Mouse (Mus musculus): ENCODE results near the gene Hlf.

Gene Hlf

DNA sequence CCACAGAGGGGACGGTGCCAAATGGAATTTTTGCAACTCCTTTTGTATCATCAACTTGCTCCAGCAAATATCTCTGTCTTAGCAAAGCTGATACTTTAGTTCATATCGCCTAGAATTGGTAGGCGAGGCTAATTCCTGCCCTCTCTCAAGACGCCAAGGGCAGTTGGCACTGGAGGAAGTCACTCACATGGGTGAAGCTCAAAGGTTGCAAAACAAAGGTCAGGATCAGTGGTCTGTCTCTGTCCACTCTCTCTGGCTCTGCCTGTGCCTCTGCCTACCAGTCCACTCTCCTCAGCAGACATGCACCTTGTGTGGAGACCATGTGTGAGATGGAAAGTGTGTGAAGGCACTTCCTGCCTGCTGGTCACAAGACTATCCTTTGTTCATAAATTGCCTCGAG lies 48.4 kb downstream of the Hlf start:
- DNase-seq (ENCODE audit: low read depth, low spot score) = no peak

GRCm38 (mm10) chr11:90340836-90341235 lies 49.9 kb downstream of the Hlf start:
- no peak for DNase-seq (ENCODE audit: low read depth, low spot score)

GRCm38 (mm10) chr11:90334816-90335215 lies 55.9 kb downstream of the Hlf start:
- no peak for DNase-seq (ENCODE audit: low read depth, low spot score)

GRCm38 (mm10) chr11:90332737-90333136 lies 58.0 kb downstream of the Hlf start:
- no peak for DNase-seq (ENCODE audit: low read depth, low spot score)

DNA sequence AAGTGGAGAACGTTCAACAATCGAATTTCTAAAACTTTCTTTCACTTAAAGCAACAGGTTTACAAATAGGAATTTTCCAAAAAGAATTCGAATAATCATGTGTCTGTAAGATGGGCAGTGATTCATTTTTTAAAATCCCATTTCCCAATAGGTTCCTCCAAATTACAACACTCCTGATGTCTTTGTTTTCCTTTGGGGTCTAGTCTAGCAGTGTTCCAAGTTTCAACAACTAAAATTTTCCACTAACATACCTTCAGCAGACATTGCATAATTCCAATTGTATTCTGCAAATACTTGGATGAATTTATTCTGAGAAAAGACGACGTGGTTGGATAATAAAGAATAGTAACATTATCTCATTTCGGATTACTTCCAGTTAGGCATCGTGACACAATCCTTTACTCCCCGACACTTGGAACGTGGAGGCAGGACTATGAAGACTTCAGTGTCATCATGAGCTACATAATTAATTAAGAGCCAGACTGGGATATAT lies 60.4 kb downstream of the Hlf start:
- DNase-seq (ENCODE audit: low read depth, low spot score) = no peak

DNA sequence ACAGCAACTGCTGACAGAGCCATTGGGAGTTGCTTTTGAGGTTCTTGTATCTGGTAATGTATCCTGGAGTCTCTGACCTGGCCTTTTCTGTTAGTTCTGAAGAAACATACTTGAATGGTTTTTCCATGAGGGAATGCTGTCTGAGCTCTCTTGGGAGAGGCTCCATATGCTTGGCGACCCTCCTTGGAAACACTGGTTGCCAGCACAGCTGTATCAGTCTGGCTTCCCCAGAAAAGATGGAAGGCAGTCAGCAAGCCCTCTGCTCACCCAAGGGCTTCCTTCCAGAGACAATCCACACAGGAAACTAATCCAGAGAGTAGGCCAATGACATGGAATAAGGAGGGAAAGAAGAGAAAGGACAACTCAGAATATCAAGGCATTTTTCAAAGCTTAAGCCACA lies 63.9 kb downstream of the Hlf start:
- no peak for DNase-seq (ENCODE audit: low read depth, low spot score)

GRCm38 (mm10) chr11:90326146-90326545 lies 64.5 kb downstream of the Hlf start:
- DNase-seq (ENCODE audit: low read depth, low spot score) = no peak

- no peak for DNase-seq (ENCODE audit: low read depth, low spot score)
Observed at GRCm38 (mm10) chr11:90324597-90324996, 66.1 kb downstream of the Hlf start.

DNA sequence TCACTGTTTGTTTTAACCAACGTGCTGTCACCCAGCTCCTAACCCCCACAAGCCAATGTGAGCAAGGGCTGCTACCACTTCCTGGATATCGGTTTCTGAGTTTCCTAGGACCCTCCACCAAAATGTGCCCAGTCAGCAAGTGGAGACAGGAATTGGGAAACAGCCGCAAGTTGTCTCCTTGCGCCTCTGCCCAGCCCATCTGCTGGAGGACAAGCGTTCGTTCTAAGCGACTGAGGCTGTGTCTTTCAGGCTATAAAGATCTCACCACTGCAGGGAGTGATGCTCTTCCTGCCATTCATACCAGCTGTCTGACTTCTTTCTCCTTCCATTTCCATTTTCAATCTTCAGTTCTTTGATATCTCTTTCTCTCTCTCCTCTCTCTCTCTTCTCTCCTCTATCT lies 69.8 kb downstream of the Hlf start:
- DNase-seq (ENCODE audit: low read depth, low spot score) = no peak

DNA sequence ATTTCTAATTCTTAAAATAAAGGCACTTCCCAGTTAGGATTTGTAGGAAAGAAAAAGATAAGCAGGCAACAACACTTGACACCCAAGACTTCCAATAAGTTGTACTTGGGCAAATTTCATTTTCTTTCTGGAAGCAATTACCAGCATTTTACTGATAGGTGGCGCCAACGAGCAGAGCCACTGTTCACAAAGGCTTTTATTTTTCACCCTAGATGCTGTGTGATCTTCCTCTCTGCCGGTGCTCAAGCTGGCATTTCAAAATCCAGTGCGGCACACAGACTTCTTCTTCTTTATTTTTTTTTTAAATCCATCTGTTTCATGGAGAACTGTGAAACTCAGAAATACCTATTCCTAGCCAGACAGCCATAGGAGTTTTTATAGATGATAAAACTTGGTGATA lies 73.2 kb downstream of the Hlf start:
- DNase-seq (ENCODE audit: low read depth, low spot score) = peak; percentile 64

- DNase-seq (ENCODE audit: low read depth, low spot score) = no peak
Observed at GRCm38 (mm10) chr11:90314606-90315005, 76.1 kb downstream of the Hlf start.

GRCm38 (mm10) chr11:90306993-90307392 lies 83.7 kb downstream of the Hlf start:
- peak; percentile 58 for DNase-seq (ENCODE audit: low read depth, low spot score)

DNA sequence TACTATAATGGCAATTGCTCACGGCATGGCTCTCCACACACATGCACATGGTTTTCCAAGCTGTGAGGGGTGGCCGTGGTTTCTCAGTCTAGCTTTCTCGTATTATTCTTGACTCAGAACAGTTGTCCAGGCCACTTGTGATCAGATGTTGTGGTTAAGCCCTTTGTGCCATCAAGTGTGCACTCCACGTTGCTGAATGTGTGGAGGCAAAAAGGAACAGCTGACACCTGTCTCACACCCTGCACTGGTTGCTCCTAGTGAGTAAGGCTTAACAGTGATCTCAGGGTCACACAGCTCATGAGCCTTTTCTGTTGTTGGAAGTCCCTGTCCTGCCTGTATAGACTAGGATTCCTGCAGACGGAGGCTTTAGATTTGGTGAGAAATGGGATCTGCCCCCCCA lies 84.6 kb downstream of the Hlf start:
- DNase-seq (ENCODE audit: low read depth, low spot score) = no peak

- no peak for DNase-seq (ENCODE audit: low read depth, low spot score)
Observed at GRCm38 (mm10) chr11:90294622-90295021, 96.1 kb downstream of the Hlf start.

GRCm38 (mm10) chr11:90292766-90293165 lies 97.9 kb downstream of the Hlf start:
- no peak for DNase-seq (ENCODE audit: low read depth, low spot score)

- no peak for DNase-seq (ENCODE audit: low read depth, low spot score)
Observed at GRCm38 (mm10) chr11:90291156-90291555, 99.5 kb downstream of the Hlf start.

GRCm38 (mm10) chr11:90286550-90287154 lies 104.0 kb downstream of the Hlf start:
- no peak for DNase-seq (ENCODE audit: low read depth, low spot score)
